Mouse (Mus musculus) small intestine, adult 2 months (tissue): ENCODE measurements at regions not wholly inside any gene's neighbourhood (a gene's known extent, or its start where the extent isn't known, plus 50 kb on each side); places are given as distances from the start of the nearest gene placed in this dataset.

Experiments used
- CTCF ChIP-seq: fragments of 200-500 bp; IDR thresholded peaks from 2 replicates; pipeline ENCODE4 v1.5.1; 2012; ENCODE audit warnings: low read depth, mild to moderate bottlenecking, control low read depth, inconsistent platforms, low read length, moderate library complexity, mixed read lengths; ENCODE audit not compliant: insufficient replicate concordance, insufficient read length; ENCODE audit errors: extremely low read depth
- POLR2A ChIP-seq: fragments of 200-500 bp; IDR thresholded peaks from 2 replicates; pipeline ENCODE4 v1.6.1; 2012; ENCODE audit warnings: low read depth, mild to moderate bottlenecking, control low read depth, inconsistent platforms, low read length, moderate library complexity

DNA sequence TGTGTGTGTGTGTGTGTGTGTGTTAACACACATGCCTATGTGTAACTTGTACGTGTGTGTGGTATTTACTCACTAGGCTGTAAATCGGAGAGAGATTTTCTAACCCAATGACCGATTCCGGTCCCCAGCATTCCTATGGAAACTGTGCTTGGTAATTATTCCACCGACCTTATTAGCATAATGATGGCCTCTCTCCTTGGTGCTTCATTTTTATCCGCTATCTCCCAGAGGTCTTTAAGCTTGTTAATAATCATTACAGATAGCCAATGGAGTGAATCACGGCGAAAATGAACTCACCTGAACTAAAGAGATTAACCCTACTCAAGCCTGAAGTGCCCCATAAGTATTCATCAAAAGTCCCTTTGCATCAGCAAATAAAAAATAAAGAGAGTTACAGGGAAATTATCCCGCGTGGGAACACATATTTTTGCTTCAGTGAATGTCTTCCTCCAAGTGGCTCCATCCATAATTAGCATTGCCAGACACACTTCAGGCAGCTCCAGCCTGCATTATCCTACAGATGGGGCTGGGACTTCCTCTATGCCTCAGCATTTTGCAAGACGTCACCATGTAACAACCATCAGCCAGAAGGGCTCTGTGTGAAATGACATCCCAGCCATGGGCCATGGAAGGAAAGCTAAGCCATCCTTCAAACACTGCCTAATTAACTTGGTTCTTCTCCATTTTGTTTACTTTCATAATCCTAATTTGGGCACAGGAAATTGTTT, 219.2 kb upstream of the Irx2 start:
- TF ChIP-seq CTCF (no peak), POLR2A (no peak)
